Mouse (Mus musculus) lung, embryonic 14.5 days (tissue): ENCODE data around the gene Glra1. TPM values are rescaled to one million over a fixed set of nuclear protein-coding genes. Genes with fewer than 3 reads are reported as not detected.
A peak's percentile ranks its signal among the peaks of the same experiment; 100 is the strongest.

Source experiments
- ATAC-seq: fragments of 200-750 bp; cut with Nextera tagmentation; 2 replicates; pipeline ENCODE4 v1.8.0; 2017; ENCODE audit warnings: mild to moderate bottlenecking, moderate TSS enrichment, moderate library complexity; ENCODE audit not compliant: insufficient read depth
- DNase-seq: peaks from one replicate; pipeline ENCODE4 v3.0.0-alpha.2; 2015
- H3K27ac ChIP-seq: fragments of 300-500 bp; sonication (generic); 2 replicates; pipeline ENCODE4 v1.5.1; 2014; ENCODE audit warnings: low read depth, mild to moderate bottlenecking, moderate library complexity
- H3K27me3 ChIP-seq: fragments of 300-500 bp; sonication (generic); 2 replicates; pipeline ENCODE4 v1.6.1; 2014; ENCODE audit warnings: low read length, control low read depth; ENCODE audit not compliant: insufficient read depth
- H3K36me3 ChIP-seq: fragments of 300-500 bp; sonication (generic); 2 replicates; pipeline ENCODE4 v1.6.1; 2014; ENCODE audit warnings: control low read depth; ENCODE audit not compliant: insufficient read depth
- H3K4me1 ChIP-seq: fragments of 300-500 bp; sonication (generic); 2 replicates; pipeline ENCODE4 v1.6.1; 2014; ENCODE audit warnings: antibody characterized with exemption, control low read depth; ENCODE audit not compliant: insufficient read depth
- H3K4me2 ChIP-seq: fragments of 300-500 bp; sonication (generic); 2 replicates; pipeline ENCODE4 v1.6.1; 2014; ENCODE audit warnings: mild to moderate bottlenecking
- H3K4me3 ChIP-seq: fragments of 300-500 bp; sonication (generic); 2 replicates; pipeline ENCODE4 v1.5.1; 2014; ENCODE audit warnings: low read depth, low read length
- H3K9ac ChIP-seq: fragments of 300-500 bp; sonication (generic); 2 replicates; pipeline ENCODE4 v1.6.1; 2014
- H3K9me3 ChIP-seq: fragments of 300-500 bp; sonication (generic); 2 replicates; pipeline ENCODE4 v1.6.1; 2016; ENCODE audit warnings: low read depth, low read length, control low read depth
- CTCF ChIP-seq: IDR thresholded peaks from 2 replicates; pipeline ENCODE4 v1.5.1; 2016; ENCODE audit warnings: antibody characterized with exemption, low read depth
- WGBS: fragments of 180-500 bp; shearing (Covaris S2); extraction: QIAGEN DNeasy Blood & Tissue Kit; methylation state at CpG from one replicate; pipeline ENCODE4 v1.1.7; 2014; 5-methylcytosine and 5-hydroxymethylcytosine counted together
- polyA plus RNA-seq: library from polyadenylated mRNA; unstranded; fragments of >200 nt; fragmentation: Nextera tagmentation; extraction: Ambion mirVana; gene quantifications from 2 replicates; pipeline ENCODE4 v1.2.1, GENCODE M21; 2014

The Glra1 gene
- polyA plus RNA-seq, 1 experiment from 2014 or later: not detected

DNA sequence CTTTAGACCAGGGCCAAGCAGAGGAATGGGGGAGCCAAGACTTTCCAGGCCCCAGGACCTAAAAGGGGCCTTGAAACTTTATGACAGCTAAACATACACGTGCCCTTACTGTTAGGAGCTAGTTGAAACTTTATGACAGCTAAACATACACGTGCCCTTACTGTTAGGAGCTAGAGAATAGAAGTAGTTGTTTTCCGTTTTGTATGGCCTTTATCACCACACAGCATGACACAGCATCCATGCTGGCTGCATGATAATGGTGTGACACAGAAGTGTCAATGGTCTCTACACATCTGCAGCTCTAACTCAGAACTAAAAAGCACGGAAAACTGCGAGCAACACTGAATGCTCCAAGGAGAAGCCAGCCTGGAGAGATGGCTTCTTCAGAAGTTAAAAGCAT is 90.3 kb downstream of the Glra1 start:
- Histone ChIP-seq H3K4me3 (no peak overlapping the region), H3K4me1 (no peaks in the 10 kb centered on the region), H3K36me3 (no peaks in the 10 kb centered on the region), H3K27ac (no peak overlapping the region), H3K9ac (no peak overlapping the region), H3K4me2 (no peak overlapping the region), H3K27me3 (no peaks in the 10 kb centered on the region), H3K9me3 (no peaks in the 10 kb centered on the region)
- WGBS: 57% methylated on average over 5 of the region's 5 CpGs
- no peak for TF ChIP-seq CTCF
- DNase-seq (no peak), ATAC-seq (no peak)

- Histone ChIP-seq H3K27ac (no peak overlapping the region), H3K4me3 (no peak overlapping the region), H3K9ac (no peak overlapping the region), H3K4me1 (no peaks in the 10 kb centered on the region), H3K9me3 (no peaks in the 10 kb centered on the region), H3K4me2 (no peak overlapping the region), H3K27me3 (no peaks in the 10 kb centered on the region), H3K36me3 (no peaks in the 10 kb centered on the region)
- no peak for ATAC-seq
- DNase-seq: peak; percentile 56
- 50% methylated on average over 5 of the region's 5 CpGs for WGBS
- peak; percentile 59 for TF ChIP-seq CTCF
These were observed 96.6 kb downstream of the Glra1 start for GRCm38 (mm10) chr11:55511374-55511773.

- Histone ChIP-seq H3K4me2 (no peak overlapping the region), H3K4me3 (no peak overlapping the region), H3K9ac (no peak overlapping the region), H3K4me1 (no peaks in the 10 kb centered on the region), H3K36me3 (peaks cover 27% of the 10 kb centered on the region), H3K27me3 (no peaks in the 10 kb centered on the region), H3K27ac (no peak overlapping the region), H3K9me3 (no peaks in the 10 kb centered on the region)
- WGBS: 82% methylated on average over 3 of the region's 3 CpGs
- no peak for ATAC-seq
- DNase-seq: no peak
- no peak for TF ChIP-seq CTCF
These were observed 102.5 kb downstream of the Glra1 start for GRCm38 (mm10) chr11:55505485-55505884.

DNA sequence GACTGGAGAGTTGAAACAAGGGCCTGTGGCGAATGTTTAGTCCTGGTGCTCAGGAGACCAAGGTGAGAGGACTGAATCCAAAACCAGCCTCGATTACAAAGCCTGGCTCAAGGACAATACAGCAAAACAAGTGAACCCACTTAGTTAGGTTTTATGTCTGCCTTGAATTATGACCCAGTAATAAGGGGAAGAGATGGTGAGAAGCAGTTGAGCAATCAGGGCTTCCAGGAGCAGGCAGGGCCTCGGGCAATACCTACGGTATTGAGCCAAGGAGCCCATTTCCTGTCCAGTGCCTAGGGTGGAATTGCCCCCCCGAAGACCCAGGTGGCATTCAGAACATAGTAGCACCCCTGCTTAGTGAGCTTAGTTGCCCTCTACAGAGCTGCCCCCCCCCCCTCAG is 105.1 kb downstream of the Glra1 start:
- Histone ChIP-seq H3K4me1 (no peaks in the 10 kb centered on the region), H3K36me3 (peaks cover 51% of the 10 kb centered on the region), H3K27ac (no peak overlapping the region), H3K27me3 (no peaks in the 10 kb centered on the region), H3K9me3 (no peaks in the 10 kb centered on the region), H3K4me2 (no peak overlapping the region), H3K9ac (no peak overlapping the region), H3K4me3 (no peak overlapping the region)
- DNase-seq: no peak
- ATAC-seq: no peak
- TF ChIP-seq CTCF: no peak
- 83% methylated on average over 5 of the region's 5 CpGs for WGBS

DNA sequence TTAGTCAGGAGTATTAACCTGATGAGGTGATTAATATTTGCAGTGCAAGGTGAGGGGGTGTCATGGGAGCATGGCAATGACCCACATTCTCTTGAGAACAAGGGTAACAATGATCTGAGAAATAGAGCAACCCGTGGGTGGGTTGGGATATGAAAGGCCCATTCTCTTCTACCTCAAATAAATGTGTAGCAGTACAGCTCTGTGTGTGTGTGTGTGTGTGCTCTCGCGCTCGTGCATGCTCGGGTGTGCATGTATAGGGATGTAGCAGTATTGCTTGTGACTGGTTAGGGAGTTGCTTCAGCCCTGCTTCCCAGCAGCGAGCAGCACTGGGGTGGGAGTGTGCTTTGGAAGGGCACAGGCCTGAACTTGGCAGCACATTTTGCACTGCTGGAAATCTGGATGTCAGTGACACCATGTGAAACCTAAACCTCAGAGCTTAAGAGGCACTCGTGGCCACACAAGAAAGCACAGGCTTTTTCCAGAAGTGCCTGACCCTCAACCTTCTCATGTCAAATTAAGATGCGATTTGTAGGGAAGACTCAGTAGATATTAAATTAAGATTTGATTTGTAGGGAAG is 106.0 kb downstream of the Glra1 start:
- no peak for TF ChIP-seq CTCF
- ATAC-seq: no peak
- Histone ChIP-seq H3K36me3 (peaks cover 59% of the 10 kb centered on the region), H3K9me3 (no peaks in the 10 kb centered on the region), H3K4me3 (no peak overlapping the region), H3K27me3 (no peaks in the 10 kb centered on the region), H3K27ac (no peak overlapping the region), H3K9ac (no peak overlapping the region), H3K4me1 (no peaks in the 10 kb centered on the region), H3K4me2 (no peak overlapping the region)
- no peak for DNase-seq
- WGBS: 81% methylated on average over 8 of the region's 8 CpGs

- Histone ChIP-seq H3K4me2 (no peak overlapping the region), H3K27ac (no peak overlapping the region), H3K4me3 (no peak overlapping the region), H3K9ac (no peak overlapping the region), H3K4me1 (no peaks in the 10 kb centered on the region), H3K36me3 (peaks cover 97% of the 10 kb centered on the region), H3K27me3 (no peaks in the 10 kb centered on the region), H3K9me3 (no peaks in the 10 kb centered on the region)
- peak; percentile 81 for TF ChIP-seq CTCF
- WGBS: 39% methylated on average over 5 of the region's 5 CpGs
- DNase-seq (peak; percentile 75), ATAC-seq (peak; percentile 72; the same call in 1 of the 2 replicates)
These were observed 110.1 kb downstream of the Glra1 start for GRCm38 (mm10) chr11:55497885-55498284.

DNA sequence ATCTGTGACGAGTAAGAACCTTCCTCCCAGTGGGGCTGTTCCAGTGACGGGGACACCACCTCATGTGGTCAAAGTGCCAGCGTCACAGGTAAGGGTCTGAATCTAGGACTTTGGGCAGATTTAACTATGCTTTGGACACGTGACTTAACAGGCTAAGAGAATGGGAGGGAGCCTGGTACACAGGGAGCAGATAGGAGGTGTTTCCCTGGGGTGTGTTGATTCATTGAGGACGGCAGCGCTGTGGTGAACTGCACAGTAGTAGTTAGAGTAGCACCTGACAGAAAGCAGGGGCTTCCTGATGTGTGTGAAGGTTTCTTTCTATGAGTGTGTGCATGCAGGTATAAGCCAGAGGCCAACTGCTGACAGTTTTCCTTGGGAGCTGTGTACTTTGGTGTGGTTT is 111.8 kb downstream of the Glra1 start:
- peaks cover 97% of the 10 kb centered on the region for H3K36me3 ChIP-seq
- ATAC-seq (no peak), DNase-seq (no peak)
- 84% methylated on average over 6 of the region's 6 CpGs for WGBS
- no peak overlapping the region for H3K9ac ChIP-seq
- no peaks in the 10 kb centered on the region for H3K4me1 ChIP-seq
- H3K4me3 ChIP-seq: no peak overlapping the region
- H3K9me3 ChIP-seq: no peaks in the 10 kb centered on the region
- no peak overlapping the region for H3K27ac ChIP-seq
- H3K27me3 ChIP-seq: no peaks in the 10 kb centered on the region
- no peak for TF ChIP-seq CTCF
- no peak overlapping the region for H3K4me2 ChIP-seq

DNA sequence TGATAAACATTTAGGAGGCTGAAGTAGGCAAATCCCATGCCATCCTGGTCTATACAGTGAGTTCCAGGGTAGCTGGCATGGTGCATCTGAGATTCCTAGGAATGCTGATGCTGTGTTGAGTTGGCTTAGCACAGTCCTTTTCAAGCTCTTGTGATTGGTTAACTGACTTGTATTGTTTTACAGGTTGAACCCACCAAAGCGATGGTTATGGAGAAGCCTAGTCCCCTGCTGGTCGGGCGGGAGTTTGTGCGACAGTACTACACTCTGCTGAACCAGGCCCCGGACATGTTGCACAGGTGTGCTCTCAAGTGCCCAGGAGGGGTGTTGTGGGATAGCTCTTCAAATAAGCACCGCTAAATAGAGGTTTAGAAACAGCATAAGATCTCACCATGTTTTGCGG is 122.6 kb downstream of the Glra1 start:
- ATAC-seq (no peak), DNase-seq (no peak)
- Histone ChIP-seq H3K9ac (no peak overlapping the region), H3K27me3 (no peaks in the 10 kb centered on the region), H3K9me3 (no peaks in the 10 kb centered on the region), H3K4me1 (no peaks in the 10 kb centered on the region), H3K4me3 (no peak overlapping the region), H3K36me3 (peaks cover 81% of the 10 kb centered on the region), H3K4me2 (no peak overlapping the region), H3K27ac (no peak overlapping the region)
- no peak for TF ChIP-seq CTCF
- WGBS: 97% methylated on average over 7 of the region's 7 CpGs
